Mouse (Mus musculus) testis, adult 2 months (tissue): ENCODE data around the gene Ghrh. TPM values are rescaled to one million over a fixed set of nuclear protein-coding genes. Genes with fewer than 3 reads are reported as not detected.

ENCODE experiments used
- H3K27ac ChIP-seq: fragments of 200-500 bp; 2 replicates; pipeline ENCODE4 v1.5.1; 2012; ENCODE audit warnings: low read depth, low read length; ENCODE audit not compliant: control insufficient read depth, insufficient read depth
- H3K27me3 ChIP-seq: fragments of 200-500 bp; 2 replicates; pipeline ENCODE4 v1.6.1; 2012; ENCODE audit warnings: mild to moderate bottlenecking, low read length, moderate library complexity; ENCODE audit not compliant: control insufficient read depth, insufficient read depth
- H3K36me3 ChIP-seq: fragments of 200-500 bp; 2 replicates; pipeline ENCODE4 v1.6.1; 2012; ENCODE audit warnings: mild to moderate bottlenecking, low read length; ENCODE audit not compliant: control insufficient read depth, insufficient read depth
- H3K4me1 ChIP-seq: fragments of 200-500 bp; 2 replicates; pipeline ENCODE4 v1.6.1; 2012; ENCODE audit warnings: low read length; ENCODE audit not compliant: control insufficient read depth, insufficient read depth
- H3K4me3 ChIP-seq: fragments of 200-500 bp; 2 replicates; pipeline ENCODE4 v1.5.1; 2012; ENCODE audit warnings: low read depth, mild to moderate bottlenecking, low read length, moderate library complexity, mixed read lengths; ENCODE audit not compliant: control insufficient read depth
- CTCF ChIP-seq: fragments of 200-500 bp; IDR thresholded peaks from 2 replicates; pipeline ENCODE4 v1.5.1; 2012; ENCODE audit warnings: low read depth, mild to moderate bottlenecking, inconsistent platforms, low read length, moderate library complexity; ENCODE audit not compliant: control insufficient read depth, insufficient read depth, insufficient replicate concordance
- POLR2A ChIP-seq: fragments of 200-500 bp; IDR thresholded peaks from 2 replicates; pipeline ENCODE4 v1.6.1; 2012; ENCODE audit warnings: low read depth, mild to moderate bottlenecking, inconsistent platforms, low read length, moderate library complexity; ENCODE audit not compliant: control insufficient read depth
- polyA plus RNA-seq: library from polyadenylated mRNA; depleted of rRNA; stranded (reverse); fragments of >200 nt; gene quantifications from 2 replicates; pipeline ENCODE4 v1.2.3, GENCODE M21; 2012

The Ghrh gene
- polyA plus RNA-seq, 1 experiment, result 0.89 TPM

- TF ChIP-seq CTCF (no peak), POLR2A (no peak)
- H3K27me3 ChIP-seq, result no peaks in the 10 kb centered on the region
- no peak overlapping the region for H3K4me3 ChIP-seq
- peaks cover 9% of the 10 kb centered on the region for H3K36me3 ChIP-seq
- no peaks in the 10 kb centered on the region for H3K4me1 ChIP-seq
- H3K27ac ChIP-seq, result no peak overlapping the region
Measured at GRCm38 (mm10) chr2:157315486-157315885, 31.8 kb downstream of the Ghrh start.

- Histone ChIP-seq H3K27me3 (no peaks in the 10 kb centered on the region), H3K36me3 (peaks cover 9% of the 10 kb centered on the region), H3K4me1 (no peaks in the 10 kb centered on the region), H3K4me3 (no peak overlapping the region), H3K27ac (no peak overlapping the region)
- TF ChIP-seq CTCF (no peak), POLR2A (no peak)
Measured at GRCm38 (mm10) chr2:157314310-157314709, 33.0 kb downstream of the Ghrh start.

GRCm38 (mm10) chr2:157313718-157314117 lies 33.6 kb downstream of the Ghrh start:
- TF ChIP-seq CTCF, result no peak
- no peak for TF ChIP-seq POLR2A
- no peak overlapping the region for H3K4me3 ChIP-seq
- H3K4me1 ChIP-seq, result no peaks in the 10 kb centered on the region
- H3K27me3 ChIP-seq, result no peaks in the 10 kb centered on the region
- H3K27ac ChIP-seq, result no peak overlapping the region
- peaks cover 9% of the 10 kb centered on the region for H3K36me3 ChIP-seq

GRCm38 (mm10) chr2:157310963-157311637 lies 36.2 kb downstream of the Ghrh start:
- no peaks in the 10 kb centered on the region for H3K4me1 ChIP-seq
- no peak overlapping the region for H3K27ac ChIP-seq
- no peak overlapping the region for H3K4me3 ChIP-seq
- H3K36me3 ChIP-seq, result peaks cover 7% of the 10 kb centered on the region
- TF ChIP-seq POLR2A (no peak), CTCF (no peak)
- H3K27me3 ChIP-seq, result no peaks in the 10 kb centered on the region

GRCm38 (mm10) chr2:157309611-157310010 lies 37.7 kb downstream of the Ghrh start:
- H3K27ac ChIP-seq, result no peak overlapping the region
- H3K36me3 ChIP-seq, result peaks cover 3% of the 10 kb centered on the region
- no peaks in the 10 kb centered on the region for H3K27me3 ChIP-seq
- TF ChIP-seq POLR2A (no peak), CTCF (no peak)
- no peak overlapping the region for H3K4me3 ChIP-seq
- no peaks in the 10 kb centered on the region for H3K4me1 ChIP-seq

GRCm38 (mm10) chr2:157308273-157308917 lies 38.9 kb downstream of the Ghrh start:
- TF ChIP-seq POLR2A (no peak), CTCF (no peak)
- H3K4me3 ChIP-seq, result no peak overlapping the region
- no peaks in the 10 kb centered on the region for H3K4me1 ChIP-seq
- H3K27ac ChIP-seq, result no peak overlapping the region
- H3K36me3 ChIP-seq, result peaks cover 3% of the 10 kb centered on the region
- no peaks in the 10 kb centered on the region for H3K27me3 ChIP-seq

- H3K4me1 ChIP-seq, result no peaks in the 10 kb centered on the region
- no peak overlapping the region for H3K27ac ChIP-seq
- peaks cover 3% of the 10 kb centered on the region for H3K36me3 ChIP-seq
- no peak overlapping the region for H3K4me3 ChIP-seq
- TF ChIP-seq POLR2A (no peak), CTCF (no peak)
- no peaks in the 10 kb centered on the region for H3K27me3 ChIP-seq
Measured at GRCm38 (mm10) chr2:157307715-157308265, 39.5 kb downstream of the Ghrh start.
